In genomic region chr5:112893462-112894060, GRCm38 (mm10) we compare ENCODE assay signal across 22 mouse cellular contexts. TPM values are rescaled to one million over a fixed set of nuclear protein-coding genes. Genes with fewer than 3 reads are reported as not detected.
DNase-seq lines count a peak whose midpoint lies in the region; ATAC-seq and TF ChIP-seq lines count a peak whose summit lies in the region.
"Had no signal": no experiment of that assay in that cellular context is flagged by ENCODE, and none has a peak within 500 bp of the region (broad histone marks: within the 10 kb centered on the region; RNA-seq: fewer than 3 reads in every experiment).

No protein-coding gene starts in this region.

- no peak overlapping the region for H3K4me3 ChIP-seq in embryonic facial prominence, embryonic 14.5 days (ENCODE audit: low read depth, low read length)
- H3K4me3 ChIP-seq in embryonic facial prominence, embryonic 10.5 days = no peak overlapping the region
- H3K4me3 ChIP-seq in heart, embryonic 11.5 days (ENCODE audit: low read depth, low read length) = no peak overlapping the region
- no peak overlapping the region for H3K4me3 ChIP-seq in heart, adult 2 months
- peak overlapping the region; percentile 63 for H3K4me3 ChIP-seq in heart, embryonic 16.5 days (ENCODE audit: low read length)
- H3K4me3 ChIP-seq: hindbrain, embryonic 13.5 days; limb, embryonic 10.5 days had no signal

- H3K4me1 ChIP-seq in embryonic facial prominence, embryonic 14.5 days (ENCODE audit: control insufficient read depth, insufficient read depth, low read length) = no peaks in the 10 kb centered on the region
- H3K4me1 ChIP-seq in embryonic facial prominence, embryonic 10.5 days = peaks cover 18% of the 10 kb centered on the region; the same call in 1 of the 2 replicates
- H3K4me1 ChIP-seq in heart, embryonic 11.5 days (ENCODE audit: control insufficient read depth, insufficient read depth, low read length) = peaks cover 7% of the 10 kb centered on the region
- H3K4me1 ChIP-seq in heart, adult 2 months (ENCODE audit: control insufficient read depth, insufficient read depth, low read length) = peaks cover 10% of the 10 kb centered on the region
- H3K4me1 ChIP-seq in heart, embryonic 16.5 days (ENCODE audit: control insufficient read depth, insufficient read depth, low read length) = peaks cover 18% of the 10 kb centered on the region

- no peak overlapping the region for H3K9ac ChIP-seq in embryonic facial prominence, embryonic 14.5 days (ENCODE audit: low read depth, low read length)
- no peak overlapping the region for H3K9ac ChIP-seq in heart, embryonic 11.5 days (ENCODE audit: low read depth, low read length)
- H3K9ac ChIP-seq in heart, adult 2 months (ENCODE audit: low read depth, low read length) = no peak overlapping the region
- no peak overlapping the region; the same call in 1 of the 2 replicates for H3K9ac ChIP-seq in heart, embryonic 16.5 days (ENCODE audit: low read length)
- H3K9ac ChIP-seq: forebrain, postnatal 0 days; hindbrain, embryonic 13.5 days; liver, postnatal 0 days had no signal

- no peak for TF ChIP-seq EP300 in heart, adult 2 months (IDR thresholded peaks at IDR 0.05; ENCODE audit: insufficient read depth, low read depth, low read length)

- H3K9me3 ChIP-seq in embryonic facial prominence, embryonic 14.5 days (ENCODE audit: control insufficient read depth, low read length) = no peaks in the 10 kb centered on the region
- no peaks in the 10 kb centered on the region for H3K9me3 ChIP-seq in embryonic facial prominence, embryonic 10.5 days
- no peaks in the 10 kb centered on the region for H3K9me3 ChIP-seq in heart, embryonic 11.5 days (replicated peaks; ENCODE audit: control insufficient read depth, low read length)
- no peaks in the 10 kb centered on the region for H3K9me3 ChIP-seq in heart, embryonic 16.5 days (replicated peaks; ENCODE audit: control insufficient read depth, low read length)
- H3K9me3 ChIP-seq: hindbrain, embryonic 13.5 days; limb, embryonic 10.5 days had no signal

- intact Hi-C loops in heart, adult 2 months (cut with DNase I) = no loop called here

- peak; percentile 42 for DNase-seq in embryonic facial prominence, embryonic 14.5 days (ENCODE audit: low spot score)
- DNase-seq in embryonic facial prominence, embryonic 10.5 days (ENCODE audit: low spot score) = no peak
- DNase-seq in heart, adult 2 months = no peak
- peak; percentile 52 for DNase-seq in kidney, postnatal 10 days
- no peak for DNase-seq in kidney, postnatal 4 days
- DNase-seq: adrenal gland, adult 8-10 months; cerebellum, adult 11-12 months; cerebellum, postnatal 10 days; forebrain, postnatal 0 days; kidney, adult 8-10 months; layer of hippocampus, adult 9-11 months; liver; liver, postnatal 0 days; midbrain, embryonic 14.5 days; thymus, adult 18-20 months; thymus, postnatal 36 days had no signal

- ATAC-seq in embryonic facial prominence, embryonic 14.5 days (ENCODE audit: low read depth) = no peak
- ATAC-seq in heart, embryonic 11.5 days (replicated peaks; ENCODE audit: insufficient number of reproducible peaks, low FRiP score, low TSS enrichment) = no peak
- ATAC-seq in heart, embryonic 16.5 days (replicated peaks; ENCODE audit: extremely low read depth, insufficient read depth, low FRiP score) = no peak
- ATAC-seq: activated CD4-positive, CD25-positive, alpha-beta regulatory T cell, adult 4 months; forebrain, postnatal 0 days; liver, postnatal 0 days had no signal

- no peak for TF ChIP-seq POLR2A in heart, adult 2 months (IDR thresholded peaks at IDR 0.05; ENCODE audit: insufficient read depth, low read depth, low read length)

- WGBS in embryonic facial prominence, embryonic 14.5 days = 58% methylated on average over 5 of the region's 5 CpGs
- 80% methylated on average over 5 of the region's 5 CpGs for WGBS in embryonic facial prominence, embryonic 10.5 days
- 68% methylated on average over 5 of the region's 5 CpGs for WGBS in heart, embryonic 11.5 days (ENCODE audit: insufficient replicate concordance)
- WGBS in heart, adult 2 months = 20% methylated on average over 5 of the region's 5 CpGs
- 57% methylated on average over 5 of the region's 5 CpGs for WGBS in heart, embryonic 16.5 days

- H3K36me3 ChIP-seq in embryonic facial prominence, embryonic 14.5 days (ENCODE audit: control insufficient read depth, insufficient read depth, low read length) = no peaks in the 10 kb centered on the region
- no peaks in the 10 kb centered on the region for H3K36me3 ChIP-seq in embryonic facial prominence, embryonic 10.5 days (replicated peaks)
- no peaks in the 10 kb centered on the region for H3K36me3 ChIP-seq in heart, embryonic 11.5 days (ENCODE audit: control insufficient read depth, insufficient read depth, low read length)
- no peaks in the 10 kb centered on the region for H3K36me3 ChIP-seq in heart, adult 2 months (ENCODE audit: control insufficient read depth, insufficient read depth, low read length)
- H3K36me3 ChIP-seq in heart, embryonic 16.5 days (ENCODE audit: control insufficient read depth, insufficient read depth) = peaks cover 10% of the 10 kb centered on the region
- H3K36me3 ChIP-seq: hindbrain, embryonic 13.5 days; limb, embryonic 10.5 days had no signal

- no peak overlapping the region for H3K4me2 ChIP-seq in embryonic facial prominence, embryonic 14.5 days (ENCODE audit: low read depth, low read length)
- peak overlapping the region; percentile 73; the same call in 1 of the 2 replicates for H3K4me2 ChIP-seq in heart, embryonic 11.5 days
- H3K4me2 ChIP-seq in heart, embryonic 16.5 days (ENCODE audit: low read depth, low read length) = peak overlapping the region; percentile 73
- H3K4me2 ChIP-seq: hindbrain, embryonic 13.5 days had no signal

- no peak for TF ChIP-seq CTCF in heart, adult 2 months (IDR thresholded peaks at IDR 0.05)

- no peaks in the 10 kb centered on the region for H3K79me2 ChIP-seq in heart, adult 2 months (replicated peaks; ENCODE audit: control insufficient read depth, insufficient read depth, low read length)

- H3K27me3 ChIP-seq in embryonic facial prominence, embryonic 14.5 days (replicated peaks; ENCODE audit: control insufficient read depth, insufficient read depth, low read length) = no peaks in the 10 kb centered on the region
- no peaks in the 10 kb centered on the region for H3K27me3 ChIP-seq in embryonic facial prominence, embryonic 10.5 days (replicated peaks; ENCODE audit: low read depth, poor library complexity, severe bottlenecking)
- no peaks in the 10 kb centered on the region for H3K27me3 ChIP-seq in heart, embryonic 11.5 days (ENCODE audit: control insufficient read depth, insufficient read depth, low read length)
- H3K27me3 ChIP-seq in heart, adult 2 months (ENCODE audit: control insufficient read depth, insufficient read depth, low read length) = no peaks in the 10 kb centered on the region
- no peaks in the 10 kb centered on the region for H3K27me3 ChIP-seq in heart, embryonic 16.5 days (ENCODE audit: control insufficient read depth, insufficient read depth, low read length)
- H3K27me3 ChIP-seq: hindbrain, embryonic 13.5 days had no signal

- H3K27ac ChIP-seq in embryonic facial prominence, embryonic 14.5 days (replicated peaks; ENCODE audit: low read depth, low read length) = no peak overlapping the region
- no peak overlapping the region for H3K27ac ChIP-seq in embryonic facial prominence, embryonic 10.5 days (replicated peaks)
- H3K27ac ChIP-seq in heart, embryonic 11.5 days (ENCODE audit: low read depth, low read length) = no peak overlapping the region
- H3K27ac ChIP-seq in heart, adult 2 months = no peak overlapping the region
- no peak overlapping the region for H3K27ac ChIP-seq in heart, embryonic 16.5 days (ENCODE audit: low read length)
- H3K27ac ChIP-seq: hindbrain, embryonic 13.5 days; limb, embryonic 10.5 days had no signal

RNA-seq across cellular contexts. Expression of gene Myo18b, which starts 2.6 kb away (rescaled TPM):
- 6.7 and 9.4 TPM in 2 replicates for polyA plus RNA-seq in embryonic facial prominence, embryonic 14.5 days (2014; fragmentation: Nextera tagmentation; extraction: Ambion mirVana)
- polyA plus RNA-seq in embryonic facial prominence, embryonic 10.5 days (2016; fragmentation: Nextera tagmentation; extraction: Ambion mirVana) = 0.19 TPM in 2 replicates
- 22.2 and 26.3 TPM in 2 replicates for polyA plus RNA-seq in heart, embryonic 11.5 days (2014; fragmentation: Nextera tagmentation; extraction: Ambion mirVana)
- 100 to 1,000 TPM; 198 to 235 TPM for total RNA-seq in heart, adult 2 months (2021)
- polyA plus RNA-seq in heart, adult 2 months (2012; rRNA removed) = 74.3 and 111 TPM in 2 replicates
- polyA plus RNA-seq in heart, embryonic 16.5 days (2015; fragmentation: Nextera tagmentation; extraction: Ambion mirVana) = 24.9 and 28.6 TPM in 2 replicates
- total RNA-seq: megakaryocyte-erythroid progenitor cell, adult 5-6 weeks had no signal
- polyA plus RNA-seq: activated CD4-positive, CD25-positive, alpha-beta regulatory T cell, adult 4 months; liver, postnatal 0 days had no signal

Comparison
In these comparisons a context has a peak if more than half of its experiments do, and no peak if none do; other contexts are left out.
1. DNase-seq: peak in embryonic facial prominence, embryonic 14.5 days (single experiment) and kidney, postnatal 10 days (single experiment); none in embryonic facial prominence, embryonic 10.5 days (single experiment), heart, adult 2 months (0 of 2) and kidney, postnatal 4 days (0 of 2).